Mouse (Mus musculus) MEL (cell line): ENCODE measurements at regions not wholly inside any gene's neighbourhood (a gene's known extent, or its start where the extent isn't known, plus 50 kb on each side); places are given as distances from the start of the nearest gene placed in this dataset.

ENCODE experiments used
- DNase-seq: peaks from one replicate; pipeline ENCODE4 v3.0.0; 2011; ENCODE audit warnings: low read depth, low spot score
- H3K27ac ChIP-seq: 2 replicates; pipeline ENCODE4 v1.5.1; 2012; ENCODE audit warnings: low read depth, mild to moderate bottlenecking, control low read depth, low read length, moderate library complexity; ENCODE audit not compliant: control insufficient read depth
- H3K27me3 ChIP-seq, 2 experiments: fragments of 150-350 bp in 1 of 2; sonication (generic) in 1 of 2; 2 replicates each; pipeline ENCODE4 v1.6.1; 2012; ENCODE audit warnings: low read length in 2 of 2, mild to moderate bottlenecking in 2 of 2, improper control_type of control experiment in 1 of 2, moderate library complexity in 1 of 2; ENCODE audit not compliant: insufficient read depth in 2 of 2, control insufficient read depth in 1 of 2
- H3K36me3 ChIP-seq, 2 experiments: 2 replicates each; pipeline ENCODE4 v1.6.1; 2012 to 2014; ENCODE audit warnings: low read length in 2 of 2, improper control_type of control experiment in 1 of 2, inconsistent platforms in 1 of 2, mild to moderate bottlenecking in 1 of 2; ENCODE audit not compliant: insufficient read depth in 2 of 2, control insufficient read depth in 1 of 2
- H3K4me1 ChIP-seq, 2 experiments: fragments of 150-350 bp in 1 of 2; sonication (generic) in 1 of 2; 2 replicates each; pipeline ENCODE4 v1.6.1; 2012; ENCODE audit warnings: low read length in 2 of 2, improper control_type of control experiment in 1 of 2, mild to moderate bottlenecking in 1 of 2; ENCODE audit not compliant: insufficient read depth in 2 of 2, control insufficient read depth in 1 of 2
- H3K4me3 ChIP-seq, 2 experiments: fragments of 150-350 bp in 1 of 2; sonication (generic) in 1 of 2; 2 replicates each; pipeline ENCODE4 v1.5.1; 2012; ENCODE audit warnings: low read depth in 2 of 2, low read length in 2 of 2, mild to moderate bottlenecking in 2 of 2, moderate library complexity in 2 of 2, control low read depth in 1 of 2, improper control_type of control experiment in 1 of 2; ENCODE audit not compliant: control insufficient read depth in 1 of 2, insufficient read depth in 1 of 2
- H3K79me2 ChIP-seq: 2 replicates; pipeline ENCODE4 v1.6.1; 2012; ENCODE audit warnings: mild to moderate bottlenecking, low read length, moderate library complexity; ENCODE audit not compliant: control insufficient read depth, poor library complexity, insufficient read depth
- H3K9ac ChIP-seq: 2 replicates; pipeline ENCODE4 v1.6.1; 2012; ENCODE audit warnings: low read depth, mild to moderate bottlenecking, control low read depth, low read length, moderate library complexity; ENCODE audit not compliant: control insufficient read depth, poor library complexity, severe bottlenecking
- H3K9me3 ChIP-seq: fragments of 150-350 bp; sonication (generic); replicated peaks from 2 replicates; pipeline ENCODE4 v1.6.1; 2012; ENCODE audit warnings: mild to moderate bottlenecking, low read length, improper control_type of control experiment, moderate library complexity; ENCODE audit not compliant: insufficient read depth
- BHLHE40 ChIP-seq: IDR thresholded peaks from 2 replicates; pipeline ENCODE4 v1.6.1; 2012; ENCODE audit warnings: low read depth, mild to moderate bottlenecking, inconsistent platforms, low read length, improper control_type of control experiment, borderline replicate concordance
- CHD1 ChIP-seq: IDR thresholded peaks from 2 replicates; pipeline ENCODE4 v1.6.1; 2012; ENCODE audit warnings: low read depth, mild to moderate bottlenecking, inconsistent platforms, low read length, improper control_type of control experiment
- CTCF ChIP-seq, 3 experiments: IDR thresholded peaks in 2 of 3; conservative IDR thresholded peaks in 1 of 3; 2 replicates each; pipeline ENCODE4 v1.5.1; 2011 to 2012; ENCODE audit warnings: low read length in 3 of 3, low read depth in 2 of 3, mild to moderate bottlenecking in 2 of 3, improper control_type of control experiment in 1 of 3, inconsistent platforms in 1 of 3, mixed read lengths in 1 of 3, moderate library complexity in 1 of 3; ENCODE audit not compliant: control insufficient read depth in 1 of 3, insufficient read depth in 1 of 3, poor library complexity in 1 of 3, severe bottlenecking in 1 of 3
- E2F4 ChIP-seq: IDR thresholded peaks from 2 replicates; pipeline ENCODE4 v1.6.1; 2011; ENCODE audit warnings: low read depth, low read length, improper control_type of control experiment, borderline replicate concordance
- ELF1 ChIP-seq: IDR thresholded peaks from 2 replicates; pipeline ENCODE4 v1.6.1; 2014; ENCODE audit warnings: low read depth, mild to moderate bottlenecking, inconsistent platforms, low read length, improper control_type of control experiment, moderate library complexity
- ETS1 ChIP-seq: IDR thresholded peaks from 2 replicates; pipeline ENCODE4 v1.6.1; 2012; ENCODE audit warnings: low read depth, mild to moderate bottlenecking, inconsistent platforms, low read length, improper control_type of control experiment, moderate library complexity
- GABPA ChIP-seq: IDR thresholded peaks from 2 replicates; pipeline ENCODE4 v1.6.1; 2012; ENCODE audit warnings: low read depth, mild to moderate bottlenecking, inconsistent platforms, low read length, improper control_type of control experiment, moderate library complexity
- HCFC1 ChIP-seq: IDR thresholded peaks from 2 replicates; pipeline ENCODE4 v1.6.1; 2012; ENCODE audit warnings: low read depth, mild to moderate bottlenecking, inconsistent platforms, low read length, improper control_type of control experiment, moderate library complexity
- MAX ChIP-seq: IDR thresholded peaks from 2 replicates; pipeline ENCODE4 v1.6.1; 2011; ENCODE audit warnings: low read length, improper control_type of control experiment
- MAZ ChIP-seq: IDR thresholded peaks from 2 replicates; pipeline ENCODE4 v1.6.1; 2012; ENCODE audit warnings: low read depth, mild to moderate bottlenecking, inconsistent platforms, low read length, improper control_type of control experiment
- MEF2A ChIP-seq: IDR thresholded peaks from 2 replicates; pipeline ENCODE4 v1.6.1; 2014; ENCODE audit warnings: low read depth, mild to moderate bottlenecking, inconsistent platforms, low read length, improper control_type of control experiment; ENCODE audit not compliant: poor library complexity, insufficient replicate concordance, severe bottlenecking; ENCODE audit errors: extremely low read depth
- MXI1 ChIP-seq: IDR thresholded peaks from 2 replicates; pipeline ENCODE4 v1.6.1; 2011; ENCODE audit warnings: mild to moderate bottlenecking, low read depth, low read length, improper control_type of control experiment
- NELFE ChIP-seq: IDR thresholded peaks from 2 replicates; pipeline ENCODE4 v1.6.1; 2011; ENCODE audit warnings: low read depth, low read length, improper control_type of control experiment
- POLR2A ChIP-seq, 2 experiments: IDR thresholded peaks; 2 replicates each; pipeline ENCODE4 v1.6.1; 2011 to 2012; ENCODE audit warnings: low read length in 2 of 2, mild to moderate bottlenecking in 2 of 2, control low read depth in 1 of 2, improper control_type of control experiment in 1 of 2, low read depth in 1 of 2, moderate library complexity in 1 of 2; ENCODE audit not compliant: control insufficient read depth in 1 of 2, insufficient read depth in 1 of 2, poor library complexity in 1 of 2
- POLR2AphosphoS5 ChIP-seq: IDR thresholded peaks from 2 replicates; pipeline ENCODE4 v1.6.1; 2012; ENCODE audit warnings: low read depth, borderline replicate concordance, mild to moderate bottlenecking, inconsistent platforms, low read length, moderate library complexity, mixed read lengths
- RAD21 ChIP-seq: IDR thresholded peaks from 2 replicates; pipeline ENCODE4 v1.6.1; 2011; ENCODE audit warnings: mild to moderate bottlenecking, low read depth, low read length, improper control_type of control experiment
- RCOR1 ChIP-seq: IDR thresholded peaks from 2 replicates; pipeline ENCODE4 v1.6.1; 2012; ENCODE audit warnings: low read depth, mild to moderate bottlenecking, inconsistent platforms, low read length, improper control_type of control experiment
- SMC3 ChIP-seq: IDR thresholded peaks from 2 replicates; pipeline ENCODE4 v1.6.1; 2011; ENCODE audit warnings: low read depth, low read length, improper control_type of control experiment
- TBP ChIP-seq: IDR thresholded peaks from 2 replicates; pipeline ENCODE4 v1.8.0; 2011; ENCODE audit warnings: low read depth, low read length, improper control_type of control experiment
- TCF12 ChIP-seq: IDR thresholded peaks from 2 replicates; pipeline ENCODE4 v1.6.1; 2014; ENCODE audit warnings: low read depth, mild to moderate bottlenecking, inconsistent platforms, low read length, improper control_type of control experiment, moderate library complexity
- UBTF ChIP-seq: IDR thresholded peaks from 2 replicates; pipeline ENCODE4 v1.6.1; 2012; ENCODE audit warnings: low read depth, mild to moderate bottlenecking, inconsistent platforms, low read length, improper control_type of control experiment, moderate library complexity, borderline replicate concordance; ENCODE audit not compliant: insufficient read depth
- USF2 ChIP-seq, 2 experiments: IDR thresholded peaks; 2 replicates each; pipeline ENCODE4 v1.6.1; 2011 to 2012; ENCODE audit warnings: improper control_type of control experiment in 2 of 2, low read length in 2 of 2, borderline replicate concordance in 1 of 2, inconsistent platforms in 1 of 2, low read depth in 1 of 2, mild to moderate bottlenecking in 1 of 2; ENCODE audit not compliant: insufficient read depth in 1 of 2
- ZC3H11A ChIP-seq: IDR thresholded peaks from 2 replicates; pipeline ENCODE4 v1.6.1; 2012; ENCODE audit warnings: low read depth, mild to moderate bottlenecking, inconsistent platforms, low read length, improper control_type of control experiment
- ZKSCAN1 ChIP-seq: IDR thresholded peaks from 2 replicates; pipeline ENCODE4 v1.6.1; 2012; ENCODE audit warnings: low read depth, mild to moderate bottlenecking, inconsistent platforms, low read length, improper control_type of control experiment, moderate library complexity
- ZMIZ1 ChIP-seq: IDR thresholded peaks from 2 replicates; pipeline ENCODE4 v1.6.1; 2012; ENCODE audit warnings: low read depth, mild to moderate bottlenecking, inconsistent platforms, low read length, improper control_type of control experiment, moderate library complexity

- H3K9ac ChIP-seq: no peak overlapping the region
- no peak overlapping the region for H3K27ac ChIP-seq
- H3K79me2 ChIP-seq: no peaks in the 10 kb centered on the region
- no peaks in the 10 kb centered on the region for H3K9me3 ChIP-seq
- H3K27me3 ChIP-seq: no peaks in the 10 kb centered on the region
- no peak for DNase-seq
- no peak overlapping the region for H3K4me3 ChIP-seq
- no peaks in the 10 kb centered on the region for H3K36me3 ChIP-seq
- TF ChIP-seq MXI1 (no peak), ZC3H11A (no peak), RAD21 (no peak), MEF2A (no peak), POLR2AphosphoS5 (no peak), GABPA (no peak), CTCF (IDR thresholded peaks at IDR 0.05 in 2 of 3, conservative IDR thresholded peaks at IDR 0.05 in 1 of 3; ENCODE audit: control insufficient read depth in 1 of 3, insufficient read depth in 1 of 3, low read depth in 2 of 3, low read length in 3 of 3, poor library complexity in 1 of 3, severe bottlenecking in 1 of 3) (no peak), SMC3 (no peak), ZKSCAN1 (no peak), E2F4 (no peak), MAX (no peak), POLR2A (IDR thresholded peaks at IDR 0.05; ENCODE audit: control insufficient read depth in 1 of 2, insufficient read depth in 1 of 2, low read depth in 1 of 2, low read length in 2 of 2, poor library complexity in 1 of 2) (no peak)
- no peaks in the 10 kb centered on the region for H3K4me1 ChIP-seq
These were observed 283.2 kb downstream of the Gm7489 start for GRCm38 (mm10) chr15:54167842-54168361.

GRCm38 (mm10) chr15:54177221-54177620 lies 292.5 kb downstream of the Gm7489 start:
- H3K27me3 ChIP-seq: no peaks in the 10 kb centered on the region
- H3K79me2 ChIP-seq: no peaks in the 10 kb centered on the region
- H3K9me3 ChIP-seq: no peaks in the 10 kb centered on the region
- no peaks in the 10 kb centered on the region for H3K4me1 ChIP-seq
- H3K9ac ChIP-seq: no peak overlapping the region
- H3K4me3 ChIP-seq: no peak overlapping the region
- TF ChIP-seq MEF2A: no peak
- DNase-seq: no peak
- H3K36me3 ChIP-seq: no peaks in the 10 kb centered on the region
- no peak overlapping the region for H3K27ac ChIP-seq

GRCm38 (mm10) chr15:54177791-54178190 lies 293.1 kb downstream of the Gm7489 start:
- Histone ChIP-seq H3K27me3 (no peaks in the 10 kb centered on the region), H3K9ac (no peak overlapping the region), H3K79me2 (no peaks in the 10 kb centered on the region), H3K9me3 (no peaks in the 10 kb centered on the region), H3K4me3 (no peak overlapping the region), H3K27ac (no peak overlapping the region), H3K36me3 (no peaks in the 10 kb centered on the region), H3K4me1 (no peaks in the 10 kb centered on the region)
- DNase-seq: no peak
- no peak for TF ChIP-seq NELFE
- no peak for TF ChIP-seq POLR2AphosphoS5
- no peak for TF ChIP-seq BHLHE40
- TF ChIP-seq SMC3: no peak
- TF ChIP-seq ZMIZ1: no peak
- TF ChIP-seq E2F4: no peak
- no peak for TF ChIP-seq ETS1
- no peak for TF ChIP-seq RAD21
- no peak for TF ChIP-seq MAZ
- TF ChIP-seq TBP: no peak
- no peak for TF ChIP-seq TCF12
- TF ChIP-seq HCFC1: no peak
- TF ChIP-seq ELF1: no peak
- no peak for TF ChIP-seq RCOR1
- TF ChIP-seq CHD1: no peak
- TF ChIP-seq UBTF: no peak
- TF ChIP-seq USF2 (IDR thresholded peaks at IDR 0.05; ENCODE audit: borderline replicate concordance in 1 of 2, insufficient read depth in 1 of 2, low read depth in 1 of 2, low read length in 2 of 2): no peak
